Mouse (Mus musculus) ovary, postnatal 10 days (tissue): Measurements from ENCODE around the gene Tpcn2.

ENCODE experiments used
- DNase-seq: peaks from one replicate; pipeline ENCODE4 v3.0.0; 2022; ENCODE audit warnings: low spot score

The Tpcn2 gene

DNA sequence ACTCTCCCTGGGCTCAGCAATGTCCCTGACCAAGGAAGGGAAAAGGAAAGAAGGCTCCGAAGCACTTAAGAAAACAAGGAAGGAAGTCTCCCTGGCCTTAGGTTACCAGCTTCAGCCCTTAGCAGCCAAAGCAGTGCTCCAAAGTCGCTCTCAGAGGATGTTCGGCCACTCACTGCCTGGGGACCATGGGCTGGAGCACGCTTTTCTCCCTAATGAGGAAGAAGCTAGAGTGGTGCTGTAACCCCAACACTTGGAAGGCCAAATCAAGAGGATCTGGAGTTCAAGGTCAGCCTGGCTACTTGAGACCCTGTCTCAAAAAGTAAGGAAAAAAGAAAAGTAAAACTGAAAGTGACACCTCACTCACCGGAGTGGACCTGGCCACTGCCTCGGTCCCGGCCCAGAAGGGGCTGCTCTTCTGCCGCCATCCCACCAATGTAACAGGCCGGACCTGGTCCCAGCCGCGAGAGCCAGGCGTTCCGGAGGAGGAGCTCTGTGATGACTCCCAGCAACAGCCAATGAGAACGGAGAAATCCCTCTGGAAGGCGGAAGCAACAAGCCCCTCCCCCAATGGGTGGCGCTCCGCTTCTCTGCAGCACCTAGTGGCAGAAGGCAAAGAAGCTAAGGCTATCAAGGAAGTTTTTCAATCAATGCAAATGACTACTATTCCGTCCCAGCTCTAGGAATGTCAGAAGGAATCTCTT is at the start of gene Tpcn2:
Tpcn2 (minus strand) TSS at position 525 of the 701 bp plus-strand sequence.
- DNase-seq = peak; percentile 78

DNA sequence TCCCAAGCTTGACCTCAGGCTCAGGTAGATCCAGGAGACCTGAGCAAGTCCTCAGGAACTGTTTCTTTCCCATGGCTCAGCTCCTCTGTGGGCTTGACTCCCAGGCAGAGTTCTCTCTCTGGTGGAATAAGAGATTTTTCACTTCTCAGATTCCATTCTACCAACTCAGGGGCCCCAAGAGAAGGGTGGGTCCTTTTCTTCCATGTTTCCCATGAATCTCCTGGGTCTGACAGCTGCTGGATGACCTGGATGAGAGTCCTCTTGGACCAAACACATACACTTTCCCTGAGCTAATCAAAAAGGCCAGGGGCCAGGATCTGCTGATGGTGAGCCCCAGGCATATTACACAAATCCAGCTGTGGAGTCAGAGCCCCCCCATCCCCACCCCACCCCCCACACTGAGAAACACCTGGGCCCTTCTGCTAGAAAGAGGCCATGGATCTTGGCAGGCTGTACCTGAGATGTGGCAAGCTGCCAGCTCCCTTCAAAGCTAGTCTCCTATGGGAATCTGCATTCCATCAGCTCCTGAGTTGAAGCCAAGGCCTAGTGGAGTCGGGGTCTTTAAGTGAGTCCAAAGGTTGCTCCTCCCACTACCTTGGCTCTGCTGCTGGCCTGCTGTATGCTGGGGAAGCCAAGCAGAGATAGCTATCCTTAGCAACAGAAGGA is 48.7 kb upstream of the Tpcn2 start:
- no peak for DNase-seq

GRCm38 (mm10) chr7:145330641-145331040 is 46.8 kb upstream of the Tpcn2 start:
- DNase-seq = no peak

- no peak for DNase-seq
Measured at GRCm38 (mm10) chr7:145329982-145330381, 46.2 kb upstream of the Tpcn2 start.

GRCm38 (mm10) chr7:145325697-145326096 is 41.9 kb upstream of the Tpcn2 start:
- DNase-seq = no peak

DNA sequence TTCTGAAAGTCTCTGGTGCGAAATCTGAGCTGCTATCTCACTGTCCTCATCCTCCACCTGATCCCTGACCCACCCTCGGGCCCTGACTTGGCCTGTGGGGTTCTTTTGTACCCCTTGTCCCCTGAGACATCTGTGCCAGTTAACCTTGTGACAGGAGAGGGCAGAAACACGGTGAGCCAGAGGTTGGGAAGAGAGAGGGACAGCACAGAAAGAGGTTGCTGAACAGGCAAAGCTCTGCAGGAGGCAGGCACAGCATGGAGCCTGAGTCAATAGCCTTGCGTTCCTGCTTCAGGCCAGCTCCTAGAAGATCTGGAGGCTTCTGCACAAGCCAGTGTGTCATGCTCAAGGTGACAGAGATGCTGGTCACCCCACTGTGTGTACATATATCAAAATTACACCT is 39.8 kb upstream of the Tpcn2 start:
- no peak for DNase-seq

GRCm38 (mm10) chr7:145319481-145319880 is 35.7 kb upstream of the Tpcn2 start:
- no peak for DNase-seq

DNA sequence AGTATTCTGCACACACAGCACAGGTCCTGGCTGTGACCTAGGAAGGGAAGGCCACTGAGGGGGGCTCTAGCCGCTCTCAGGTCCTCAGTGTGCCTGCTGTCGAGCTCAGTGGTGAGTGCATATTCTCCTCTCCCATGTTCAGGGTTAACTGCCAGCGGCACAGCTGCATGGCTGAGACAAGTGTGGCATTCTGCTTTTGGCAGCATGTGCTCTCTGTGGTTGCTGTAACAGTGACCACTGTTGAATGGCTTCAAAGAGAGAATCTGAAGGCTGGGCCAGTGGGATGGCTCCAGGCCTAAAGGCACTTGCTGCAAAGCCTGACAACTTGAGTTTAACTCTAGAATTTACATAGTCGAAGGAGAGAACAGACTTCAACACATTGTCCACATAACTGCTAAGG is 33.7 kb upstream of the Tpcn2 start:
- no peak for DNase-seq

GRCm38 (mm10) chr7:145314785-145315411 is 31.1 kb upstream of the Tpcn2 start, which contains the start of gene Mrgprd:
Mrgprd (plus strand) TSS chr7:145314835.
- DNase-seq = no peak

DNA sequence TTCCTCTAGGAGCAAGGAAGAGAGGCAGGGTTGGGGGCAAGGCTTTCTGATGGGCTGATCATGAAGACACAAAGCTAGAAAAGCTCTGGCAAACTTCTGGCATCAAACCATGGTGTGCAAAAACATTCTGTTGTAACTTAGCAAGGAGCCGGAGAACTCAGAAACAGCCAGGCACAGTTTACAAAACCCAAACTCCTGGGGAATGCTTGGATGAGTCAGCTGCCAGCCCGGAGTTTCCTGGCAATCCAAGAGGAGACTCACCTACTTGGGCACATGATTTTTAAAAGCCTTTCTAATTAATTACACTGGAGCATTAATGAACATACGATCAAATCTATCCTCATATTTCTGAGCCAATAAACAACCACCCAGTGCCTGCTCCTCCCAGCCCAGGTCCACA is 28.3 kb upstream of the Tpcn2 start:
- DNase-seq = no peak

DNA sequence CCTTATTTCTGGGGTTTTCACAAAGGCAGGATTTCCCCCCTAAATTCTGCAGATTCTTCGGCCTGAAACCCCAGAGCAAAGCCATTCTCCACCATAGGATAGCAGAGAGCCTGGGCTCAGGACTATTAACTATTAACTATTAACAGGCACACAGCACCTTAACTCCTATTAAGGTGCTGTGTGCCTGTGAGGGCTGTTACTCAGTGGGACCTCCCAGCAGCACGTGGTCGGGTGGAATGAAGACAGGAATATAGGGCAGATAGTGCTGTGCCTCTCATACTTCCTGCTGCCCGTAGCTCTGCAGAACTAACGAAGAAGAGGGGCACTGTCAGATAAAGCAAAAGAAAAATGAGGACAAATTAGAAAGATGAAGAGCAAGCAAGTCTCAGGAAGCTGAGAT is 26.7 kb upstream of the Tpcn2 start:
- DNase-seq = no peak

- no peak for DNase-seq
Measured at GRCm38 (mm10) chr7:145309877-145310276, 26.1 kb upstream of the Tpcn2 start.

DNA sequence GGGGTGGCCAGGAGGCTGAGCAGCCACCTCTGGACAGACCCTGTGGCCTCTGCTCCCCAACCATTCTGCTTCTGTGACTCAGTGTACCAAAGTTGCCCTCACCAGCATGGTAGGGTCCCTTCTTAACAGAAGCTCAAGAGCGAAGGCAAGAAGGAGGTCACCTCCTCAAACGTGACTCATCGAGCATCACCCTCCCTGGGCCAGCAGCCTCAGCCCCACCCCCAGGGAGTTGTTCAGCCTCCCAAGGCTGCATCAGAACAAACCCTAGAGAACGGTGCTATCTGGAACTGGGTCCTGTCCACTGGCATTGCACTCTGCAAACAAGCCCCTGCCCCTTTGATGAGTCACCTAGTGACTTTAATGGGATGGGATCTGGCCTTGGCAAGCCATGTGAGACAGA is 25.1 kb upstream of the Tpcn2 start:
- no peak for DNase-seq

DNA sequence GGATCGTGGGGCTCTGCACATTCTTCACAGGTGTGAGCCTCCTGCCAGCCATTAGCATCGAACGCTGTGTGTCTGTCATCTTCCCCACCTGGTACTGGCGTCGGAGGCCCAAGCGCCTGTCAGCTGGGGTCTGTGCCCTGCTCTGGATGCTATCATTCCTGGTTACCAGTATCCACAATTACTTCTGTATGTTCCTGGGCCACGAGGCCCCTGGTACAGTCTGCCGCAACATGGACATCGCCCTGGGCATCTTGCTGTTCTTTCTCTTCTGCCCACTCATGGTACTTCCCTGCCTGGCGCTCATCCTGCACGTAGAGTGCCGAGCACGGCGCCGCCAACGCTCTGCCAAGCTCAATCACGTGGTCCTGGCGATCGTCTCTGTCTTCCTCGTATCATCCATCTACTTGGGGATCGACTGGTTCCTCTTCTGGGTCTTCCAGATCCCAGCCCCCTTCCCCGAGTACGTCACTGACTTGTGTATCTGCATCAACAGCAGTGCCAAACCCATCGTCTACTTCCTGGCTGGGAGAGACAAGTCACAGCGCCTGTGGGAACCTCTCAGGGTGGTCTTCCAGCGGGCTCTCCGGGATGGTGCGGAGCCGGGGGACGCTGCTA is 24.4 kb upstream of the Tpcn2 start:
- no peak for DNase-seq

- DNase-seq = no peak
Measured at GRCm38 (mm10) chr7:145307636-145308035, 23.8 kb upstream of the Tpcn2 start.

- DNase-seq = no peak
Measured at GRCm38 (mm10) chr7:145304153-145304552, 20.3 kb upstream of the Tpcn2 start.

DNA sequence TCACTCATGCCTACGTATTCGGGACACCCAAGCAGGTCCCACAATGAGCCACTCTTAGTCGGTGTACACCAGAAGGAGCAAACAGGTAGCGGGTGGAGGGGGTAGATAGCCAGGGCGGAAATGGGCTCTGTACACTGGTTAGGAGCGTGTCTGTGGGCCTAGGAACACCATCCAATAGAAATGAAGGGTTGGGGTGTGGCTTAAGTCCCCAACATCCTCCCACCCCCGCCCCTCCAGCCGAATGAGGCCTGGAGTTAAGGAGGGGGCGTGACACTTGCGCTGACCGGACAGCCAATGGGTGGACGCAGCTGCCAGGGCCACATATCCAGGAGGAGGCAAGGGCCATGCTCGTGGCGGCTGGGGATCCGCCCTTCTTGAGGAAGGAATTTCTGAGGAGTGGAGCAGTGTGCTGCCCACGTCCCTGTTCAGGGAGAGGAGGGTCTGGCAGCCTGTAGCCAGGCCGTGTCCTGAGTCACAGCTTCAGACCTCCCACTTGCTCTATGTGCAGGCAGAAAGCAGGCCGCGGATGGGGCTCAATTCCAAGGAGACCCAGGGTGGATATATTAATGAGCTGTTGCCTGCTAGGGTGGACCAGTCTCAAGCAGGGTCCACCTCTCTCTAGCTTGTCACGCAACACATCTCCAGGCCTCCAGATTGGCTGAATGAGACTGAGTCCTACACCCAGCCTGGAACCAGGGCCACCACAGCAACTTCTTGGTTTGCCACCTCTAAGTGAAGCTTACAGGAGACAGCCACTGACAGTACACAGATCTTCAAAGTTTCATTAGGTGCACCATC is 18.9 kb upstream of the Tpcn2 start:
- DNase-seq = peak; percentile 61

- no peak for DNase-seq
Measured at GRCm38 (mm10) chr7:145301341-145302005, 17.7 kb upstream of the Tpcn2 start.

DNA sequence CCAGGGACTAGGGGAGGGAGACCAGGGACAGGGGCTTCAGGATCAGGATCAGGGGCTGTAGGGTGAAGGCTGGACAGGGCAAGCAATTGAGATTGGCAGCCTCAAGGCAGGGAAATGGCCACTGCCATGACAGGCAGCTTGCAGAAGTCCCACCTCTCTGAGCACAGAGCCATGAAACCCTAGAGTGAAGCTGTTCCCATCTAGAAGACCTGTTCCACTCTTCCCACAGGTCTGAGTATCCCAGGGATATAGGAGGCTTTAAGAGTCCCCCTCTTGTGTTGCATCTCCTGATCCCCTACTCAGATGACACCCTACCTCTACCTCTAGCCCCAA is 17.2 kb upstream of the Tpcn2 start:
- DNase-seq = no peak

GRCm38 (mm10) chr7:145300321-145301007 is 16.7 kb upstream of the Tpcn2 start, which contains the start of gene Mrgprf:
Mrgprf (plus strand) TSS chr7:145300828.
- no peak for DNase-seq
